Mouse (Mus musculus): ENCODE results near the gene Tle4.

DNA sequence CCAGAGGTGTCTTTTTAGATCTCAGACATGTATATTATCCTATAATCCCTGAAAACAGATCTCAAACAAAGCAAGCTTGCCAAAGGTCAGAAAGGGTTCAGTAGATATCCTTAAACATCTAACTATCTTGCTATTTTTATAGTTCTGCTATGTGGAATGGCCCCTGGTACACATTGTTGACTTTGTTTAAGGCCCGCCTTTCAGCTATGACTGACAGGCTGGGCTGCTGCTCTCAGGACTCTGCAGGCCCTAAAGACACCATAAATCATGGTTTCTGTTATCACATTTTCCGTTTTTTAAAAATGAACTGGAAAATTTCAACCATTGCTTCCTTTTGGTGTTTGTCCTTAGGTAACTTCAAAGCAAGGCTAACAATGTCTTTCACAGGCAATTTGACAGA lies 161.3 kb downstream of the Tle4 start:
- TF ChIP-seq CTCF (IDR thresholded peaks at IDR 0.05; ENCODE audit: low read depth, low read length) = no peak
- no peak for TF ChIP-seq POLR2A (IDR thresholded peaks at IDR 0.05; ENCODE audit: insufficient read depth, low read length)
- TF ChIP-seq EP300 (IDR thresholded peaks at IDR 0.05; ENCODE audit: insufficient read depth, low read depth, low read length) = no peak

Measured in ES-Bruce4 (cell line).